Mouse (Mus musculus): ENCODE measurements around the gene Spata31d1d. TPM values are rescaled to one million over a fixed set of nuclear protein-coding genes. Genes with fewer than 3 reads are reported as not detected.

The Spata31d1d gene
- total and polyA plus RNA-seq, 3 experiments, result not detected

DNA sequence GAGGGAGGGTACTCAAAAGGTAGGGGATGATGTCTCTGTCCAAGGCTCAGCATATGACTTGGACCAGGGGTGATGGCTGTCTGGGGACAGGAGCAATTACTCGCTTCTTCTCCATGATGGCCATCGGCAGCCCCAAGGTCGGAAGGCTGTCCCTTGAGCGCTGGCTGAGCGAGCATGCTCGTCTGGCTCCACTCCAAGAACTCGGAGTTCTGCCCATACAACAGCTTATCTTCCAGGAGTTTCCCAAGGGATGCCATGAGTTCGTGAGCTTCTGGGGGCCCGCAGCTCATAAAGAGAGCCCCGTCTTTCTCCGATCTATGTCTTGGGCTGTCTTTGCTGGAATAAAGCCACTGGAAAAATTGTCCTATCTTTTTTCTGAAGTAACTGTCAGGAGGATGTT is 9.5 kb upstream of the Spata31d1d start:
- Histone ChIP-seq H3K4me2 (ENCODE audit: insufficient read depth, low read depth, poor library complexity, severe bottlenecking) (no peak overlapping the region), H3K36me3 (replicated peaks in 1 of 2; ENCODE audit: control insufficient read depth in 1 of 2, insufficient read depth in 1 of 2, low read length in 1 of 2) (no peaks in the 10 kb centered on the region), H3K9me3 (replicated peaks; ENCODE audit: low read length) (no peaks in the 10 kb centered on the region), H3K79me2 (replicated peaks; ENCODE audit: control insufficient read depth, extremely low read depth, insufficient read depth, poor library complexity, severe bottlenecking) (no peaks in the 10 kb centered on the region), H3K27ac (ENCODE audit: insufficient read depth, low read depth) (no peak overlapping the region), H3K4me1 (ENCODE audit: control insufficient read depth in 1 of 2, insufficient read depth in 2 of 2) (no peaks in the 10 kb centered on the region), H3K4me3 (replicated peaks in 1 of 3; ENCODE audit: low read depth in 2 of 3, low read length in 2 of 3, poor library complexity in 1 of 3) (no peak overlapping the region), H3K27me3 (replicated peaks) (no peaks in the 10 kb centered on the region), H3K9ac (ENCODE audit: insufficient read depth, low read depth) (no peak overlapping the region)
- dilution Hi-C loops (cut with MboI; ENCODE audit: extremely low pct_ligation_motif_present, extremely low pct_unique_long_range_greater_than_20kb, low sequenced_read_pairs) (no loop called here), in situ Hi-C loops (cut with MboI; ENCODE audit: low pct_ligation_motif_present, low pct_unique_long_range_greater_than_20kb, low sequenced_read_pairs) (loop anchor here (25.0 kb wide), 1 partner anchor 1129 kb away; the partner anchor contains the start of gene Slc28a3)
- TF ChIP-seq POLR2A (IDR thresholded peaks at IDR 0.05; ENCODE audit: low read depth, low read length) (no peak), JUND (conservative IDR thresholded peaks at IDR 0.05; ENCODE audit: low read depth, low read length) (no peak), POLR2AphosphoS2 (IDR thresholded peaks at IDR 0.05; ENCODE audit: low read depth, low read length) (no peak), CHD2 (IDR thresholded peaks at IDR 0.05; ENCODE audit: low read length) (no peak), IRF4 (IDR thresholded peaks at IDR 0.05; ENCODE audit: low read depth, low read length) (no peak), EP300 (IDR thresholded peaks at IDR 0.05; ENCODE audit: low read length) (no peak), ZC3H11A (IDR thresholded peaks at IDR 0.05; ENCODE audit: low read depth, low read length) (no peak), ZNF384 (IDR thresholded peaks at IDR 0.05; ENCODE audit: low read depth, low read length) (no peak), CHD1 (IDR thresholded peaks at IDR 0.05; ENCODE audit: low read depth, low read length) (no peak), USF2 (conservative IDR thresholded peaks at IDR 0.05; ENCODE audit: low read depth, low read length) (no peak), MXI1 (IDR thresholded peaks at IDR 0.05; ENCODE audit: low read depth, low read length) (no peak), TCF12 (IDR thresholded peaks at IDR 0.05; ENCODE audit: low read depth, low read length) (no peak)
- no peak for DNase-seq (ENCODE audit: extremely low read depth)

DNA sequence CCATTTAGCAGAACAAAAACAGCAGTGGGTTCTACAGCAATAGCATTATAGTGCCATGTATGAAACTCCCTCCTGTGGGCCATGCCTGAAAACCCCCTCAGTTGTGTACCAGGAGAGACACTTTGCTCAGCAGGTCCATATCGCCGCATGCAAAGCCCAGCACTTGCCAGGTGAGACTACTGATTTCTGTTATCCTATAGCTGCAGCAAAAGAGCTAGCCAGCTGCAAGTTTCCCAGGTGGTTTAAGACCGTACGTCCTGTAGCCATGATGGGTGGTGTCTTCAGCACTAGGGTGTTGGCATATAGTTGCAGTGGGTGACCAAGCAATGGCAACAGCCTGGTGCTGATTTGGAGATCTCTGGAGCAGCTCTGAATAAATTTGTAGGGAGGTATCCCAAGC is 7.8 kb upstream of the Spata31d1d start:
- dilution Hi-C loops (cut with MboI; ENCODE audit: extremely low pct_ligation_motif_present, extremely low pct_unique_long_range_greater_than_20kb, low sequenced_read_pairs), result no loop called here
- H3K36me3 ChIP-seq (replicated peaks in 1 of 2; ENCODE audit: control insufficient read depth in 1 of 2, insufficient read depth in 1 of 2, low read length in 1 of 2), result no peaks in the 10 kb centered on the region

DNA sequence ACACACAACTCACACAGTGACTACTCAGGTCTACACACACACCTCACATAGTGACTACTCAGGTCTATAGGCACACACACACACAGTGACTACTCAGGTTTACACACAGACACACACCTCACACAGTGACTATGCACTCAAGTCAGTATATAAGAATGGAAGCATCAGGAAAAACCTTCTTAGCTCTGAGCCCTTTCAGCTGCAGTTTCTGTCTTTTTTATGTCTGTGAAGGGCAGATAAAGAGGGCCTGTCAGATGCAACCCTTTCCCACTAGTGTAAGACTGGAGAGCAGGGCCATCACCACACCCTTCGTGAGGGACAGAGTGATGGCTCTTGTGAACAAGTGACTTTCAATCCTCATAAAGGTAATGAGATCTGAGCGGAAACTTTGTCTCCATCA is 6.9 kb upstream of the Spata31d1d start:
- Histone ChIP-seq H3K27ac (ENCODE audit: insufficient read depth, low read depth) (no peak overlapping the region), H3K4me1 (ENCODE audit: control insufficient read depth in 1 of 2, insufficient read depth in 2 of 2) (peaks cover 4 to 5% of the 10 kb centered on the region in 2 experiments), H3K4me3 (replicated peaks in 1 of 3; ENCODE audit: low read depth in 2 of 3, low read length in 2 of 3, poor library complexity in 1 of 3) (no peak overlapping the region), H3K9me3 (replicated peaks; ENCODE audit: low read length) (no peaks in the 10 kb centered on the region), H3K36me3 (replicated peaks in 1 of 2; ENCODE audit: control insufficient read depth in 1 of 2, insufficient read depth in 1 of 2, low read length in 1 of 2) (no peaks in the 10 kb centered on the region), H3K9ac (ENCODE audit: insufficient read depth, low read depth) (no peak overlapping the region), H3K79me2 (replicated peaks; ENCODE audit: control insufficient read depth, extremely low read depth, insufficient read depth, poor library complexity, severe bottlenecking) (no peaks in the 10 kb centered on the region), H3K27me3 (replicated peaks) (no peaks in the 10 kb centered on the region), H3K4me2 (ENCODE audit: insufficient read depth, low read depth, poor library complexity, severe bottlenecking) (no peak overlapping the region)
- DNase-seq (ENCODE audit: extremely low read depth), result no peak
- dilution Hi-C loops (cut with MboI; ENCODE audit: extremely low pct_ligation_motif_present, extremely low pct_unique_long_range_greater_than_20kb, low sequenced_read_pairs) (no loop called here), in situ Hi-C loops (cut with MboI; ENCODE audit: low pct_ligation_motif_present, low pct_unique_long_range_greater_than_20kb, low sequenced_read_pairs) (loop anchor here (25.0 kb wide), 1 partner anchor 1126 kb away; the partner anchor contains the start of gene Slc28a3)
- TF ChIP-seq EP300 (IDR thresholded peaks at IDR 0.05; ENCODE audit: low read length), result no peak
- no peak for TF ChIP-seq NRF1 (IDR thresholded peaks at IDR 0.05; ENCODE audit: low read depth, low read length)
- no peak for TF ChIP-seq MYC (IDR thresholded peaks at IDR 0.05; ENCODE audit: low read depth, low read length)
- TF ChIP-seq ZNF384 (IDR thresholded peaks at IDR 0.05; ENCODE audit: low read depth, low read length), result no peak
- no peak for TF ChIP-seq JUN (IDR thresholded peaks at IDR 0.05; ENCODE audit: insufficient read depth, low read depth, low read length)
- no peak for TF ChIP-seq GABPA (IDR thresholded peaks at IDR 0.05; ENCODE audit: insufficient replicate concordance, low read depth, low read length)
- TF ChIP-seq POLR2A (IDR thresholded peaks at IDR 0.05; ENCODE audit: low read depth, low read length), result no peak
- TF ChIP-seq TCF12 (IDR thresholded peaks at IDR 0.05; ENCODE audit: low read depth, low read length), result no peak
- TF ChIP-seq PAX5 (IDR thresholded peaks at IDR 0.05; ENCODE audit: low read length), result no peak

More for the DNA sequence above, 7.8 kb upstream of the Spata31d1d start:
- in situ Hi-C loops (cut with MboI; ENCODE audit: low pct_ligation_motif_present, low pct_unique_long_range_greater_than_20kb, low sequenced_read_pairs), result loop anchor here (25.0 kb wide), 1 partner anchor 1127 kb away; the partner anchor contains the start of gene Slc28a3
- no peak overlapping the region for H3K27ac ChIP-seq (ENCODE audit: insufficient read depth, low read depth)
- no peak overlapping the region for H3K4me3 ChIP-seq (replicated peaks in 1 of 3; ENCODE audit: low read depth in 2 of 3, low read length in 2 of 3, poor library complexity in 1 of 3)
- H3K9me3 ChIP-seq (replicated peaks; ENCODE audit: low read length), result no peaks in the 10 kb centered on the region
- DNase-seq (ENCODE audit: extremely low read depth), result no peak
- no peak for TF ChIP-seq ZC3H11A (IDR thresholded peaks at IDR 0.05; ENCODE audit: low read depth, low read length)
- no peak for TF ChIP-seq MEF2A (IDR thresholded peaks at IDR 0.05; ENCODE audit: borderline replicate concordance, low read depth, low read length)
- no peak for TF ChIP-seq JUND (conservative IDR thresholded peaks at IDR 0.05; ENCODE audit: low read depth, low read length)
- no peak for TF ChIP-seq CTCF (conservative IDR thresholded peaks at IDR 0.05 in 1 of 2, IDR thresholded peaks at IDR 0.05 in 1 of 2; ENCODE audit: low read depth in 2 of 2, low read length in 2 of 2)
- no peak for TF ChIP-seq NELFE (IDR thresholded peaks at IDR 0.05; ENCODE audit: low read depth, low read length)
- no peak overlapping the region for H3K4me2 ChIP-seq (ENCODE audit: insufficient read depth, low read depth, poor library complexity, severe bottlenecking)
- no peaks in the 10 kb centered on the region for H3K27me3 ChIP-seq (replicated peaks)
- H3K79me2 ChIP-seq (replicated peaks; ENCODE audit: control insufficient read depth, extremely low read depth, insufficient read depth, poor library complexity, severe bottlenecking), result no peaks in the 10 kb centered on the region
- H3K4me1 ChIP-seq (ENCODE audit: control insufficient read depth in 1 of 2, insufficient read depth in 2 of 2), result peaks cover 3 to 4% of the 10 kb centered on the region in 2 experiments
- H3K9ac ChIP-seq (ENCODE audit: insufficient read depth, low read depth), result no peak overlapping the region
